8 mouse cellular contexts compared by ENCODE assay signal in the genomic region with DNA sequence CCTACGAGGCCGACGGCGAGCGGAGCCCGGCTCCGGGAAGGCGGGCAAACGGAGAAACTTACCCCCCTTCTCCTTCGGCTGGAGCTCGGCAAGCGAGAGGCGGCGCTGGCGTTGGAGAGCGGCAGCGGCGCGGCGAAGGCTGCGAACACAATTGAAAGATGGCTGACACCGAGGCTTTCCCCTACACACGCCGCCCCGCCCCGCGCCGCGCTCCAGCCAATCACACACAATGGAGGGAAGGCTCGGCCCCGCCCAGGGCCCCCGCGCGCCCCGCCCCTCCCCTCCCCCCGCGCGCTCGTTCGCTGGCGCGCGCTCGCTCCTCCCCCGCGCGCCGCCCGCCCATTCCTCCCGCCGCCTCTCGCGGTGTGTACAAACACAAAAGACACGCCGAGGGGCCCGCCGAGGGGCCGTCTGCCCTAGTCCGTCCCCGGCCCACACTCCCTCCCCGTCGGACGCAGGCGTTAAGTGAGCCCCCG. TPM values are rescaled to one million over a fixed set of nuclear protein-coding genes. Genes with fewer than 3 reads are reported as not detected.
DNase-seq lines count a peak whose midpoint lies in the region; ATAC-seq and TF ChIP-seq lines count a peak whose summit lies in the region.

No protein-coding gene starts in this region.

- H3K4me2 ChIP-seq in heart, embryonic 12.5 days = peak overlapping the region; percentile 76
- peak overlapping the region; percentile 76 for H3K4me2 ChIP-seq in kidney, postnatal 0 days (ENCODE audit: low read length)

- peak; percentile 95 for DNase-seq in CD4-positive helper T cell, adult 2 months (ENCODE audit: low read depth, low spot score)
- peak; percentile 87 for DNase-seq in brain, embryonic 18.5 days (ENCODE audit: low read depth, low spot score)
- peak; percentile 98 for DNase-seq in kidney, postnatal 0 days (ENCODE audit: low spot score)
- DNase-seq in liver, adult 2 months (ENCODE audit: extremely low read depth, low read depth, low spot score) = peak; percentile 66
- DNase-seq in spleen, postnatal 36 days (ENCODE audit: low spot score in 2 of 2) = peak; percentile 93 to 96

- peak overlapping the region; percentile 100 for H3K27ac ChIP-seq in heart, embryonic 12.5 days (ENCODE audit: poor library complexity, severe bottlenecking)
- H3K27ac ChIP-seq in kidney, postnatal 0 days = peak overlapping the region; percentile 100
- H3K27ac ChIP-seq in liver, adult 2 months (replicated peaks; ENCODE audit: insufficient read depth, low read depth, low read length) = peak overlapping the region; percentile 96

- TF ChIP-seq POLR2A in liver, adult 2 months (IDR thresholded peaks at IDR 0.05; ENCODE audit: extremely low read depth, insufficient read depth, low read length) = peak; percentile 97

- H3K4me1 ChIP-seq in erythroblast, embryonic 14.5 days (ENCODE audit: control insufficient read depth) = peaks cover 67% of the 10 kb centered on the region
- peaks cover 40% of the 10 kb centered on the region for H3K4me1 ChIP-seq in heart, embryonic 12.5 days (replicated peaks)
- peaks cover 12% of the 10 kb centered on the region; the same call in 1 of the 2 replicates for H3K4me1 ChIP-seq in kidney, postnatal 0 days (replicated peaks; ENCODE audit: insufficient read depth, low read length)
- no peaks in the 10 kb centered on the region for H3K4me1 ChIP-seq in liver, adult 2 months (ENCODE audit: control insufficient read depth, insufficient read depth, low read length)

- no peaks in the 10 kb centered on the region for H3K27me3 ChIP-seq in erythroblast, embryonic 14.5 days (ENCODE audit: control insufficient read depth)
- no peaks in the 10 kb centered on the region for H3K27me3 ChIP-seq in heart, embryonic 12.5 days (replicated peaks)
- no peaks in the 10 kb centered on the region for H3K27me3 ChIP-seq in kidney, postnatal 0 days (ENCODE audit: insufficient read depth, low read length)
- H3K27me3 ChIP-seq in liver, adult 2 months (ENCODE audit: control insufficient read depth, insufficient read depth, low read length) = no peaks in the 10 kb centered on the region

- peak; percentile 96 for ATAC-seq in heart, embryonic 12.5 days (ENCODE audit: insufficient number of reproducible peaks, low FRiP score)
- peak; percentile 96 for ATAC-seq in kidney, postnatal 0 days (replicated peaks; ENCODE audit: low FRiP score, low read depth)
- ATAC-seq in monocyte, adult 5-6 weeks (replicated peaks; ENCODE audit: insufficient number of reproducible peaks, low FRiP score, low TSS enrichment, poor library complexity, severe bottlenecking) = peak; percentile 77

- H3K79me2 ChIP-seq in liver, adult 2 months (ENCODE audit: control insufficient read depth, insufficient read depth, low read length) = peaks cover 3% of the 10 kb centered on the region; the same call in 1 of the 2 replicates

- peak overlapping the region; percentile 99 for H3K4me3 ChIP-seq in erythroblast, embryonic 14.5 days (replicated peaks)
- H3K4me3 ChIP-seq in heart, embryonic 12.5 days = peak overlapping the region; percentile 93
- peak overlapping the region; percentile 98 for H3K4me3 ChIP-seq in kidney, postnatal 0 days (replicated peaks; ENCODE audit: low read depth, low read length)
- H3K4me3 ChIP-seq in liver, adult 2 months (ENCODE audit: insufficient read depth, low read depth, low read length) = peak overlapping the region; percentile 98

- WGBS in heart, embryonic 12.5 days = 0% methylated on average over 41 of the region's 65 CpGs
- WGBS in kidney, postnatal 0 days = 1% methylated on average over 46 of the region's 65 CpGs
- under 1% methylated on average over 51 of the region's 65 CpGs for WGBS in liver, adult 2 months

- peak overlapping the region; percentile 100 for H3K9ac ChIP-seq in heart, embryonic 12.5 days
- H3K9ac ChIP-seq in kidney, postnatal 0 days (ENCODE audit: low read depth, low read length) = peak overlapping the region; percentile 100
- H3K9ac ChIP-seq in liver, adult 2 months (ENCODE audit: low read depth, low read length) = peak overlapping the region; percentile 99

- TF ChIP-seq CTCF in kidney, postnatal 0 days (IDR thresholded peaks at IDR 0.05; ENCODE audit: low read depth) = 0 out of 2 replicates have a peak, but pooled peaks have one; percentile 8
- no peak for TF ChIP-seq CTCF in liver, adult 2 months (IDR thresholded peaks at IDR 0.05; ENCODE audit: low read depth, low read length)

- peaks cover 41% of the 10 kb centered on the region for H3K36me3 ChIP-seq in erythroblast, embryonic 14.5 days (ENCODE audit: control insufficient read depth)
- H3K36me3 ChIP-seq in heart, embryonic 12.5 days = peaks cover 19% of the 10 kb centered on the region
- peaks cover 9% of the 10 kb centered on the region; the same call in 1 of the 2 replicates for H3K36me3 ChIP-seq in kidney, postnatal 0 days (ENCODE audit: insufficient read depth, low read length)
- H3K36me3 ChIP-seq in liver, adult 2 months (ENCODE audit: control insufficient read depth, insufficient read depth, low read length) = peaks cover 20% of the 10 kb centered on the region

- H3K9me3 ChIP-seq in erythroblast, embryonic 14.5 days (ENCODE audit: control insufficient read depth, low read length) = no peaks in the 10 kb centered on the region
- H3K9me3 ChIP-seq in heart, embryonic 12.5 days (replicated peaks) = no peaks in the 10 kb centered on the region
- no peaks in the 10 kb centered on the region for H3K9me3 ChIP-seq in kidney, postnatal 0 days (replicated peaks; ENCODE audit: low read length)

RNA-seq across cellular contexts. Expression of a gene that starts 0.3 kb away (rescaled TPM):
- polyA plus RNA-seq in erythroblast, embryonic 14.5 days (2012) = 610 and 750 TPM in 2 replicates
- 1,616 and 1,670 TPM in 2 replicates for polyA plus RNA-seq in heart, embryonic 12.5 days (2016; fragmentation: Nextera tagmentation; extraction: Ambion mirVana)
- 2,528 and 2,557 TPM in 2 replicates for polyA plus RNA-seq in kidney, postnatal 0 days (2015; fragmentation: Nextera tagmentation; extraction: Ambion mirVana)
- total RNA-seq in liver, adult 2 months (2014; rRNA removed) = 264 and 310 TPM in 2 replicates
- 147 and 153 TPM in 2 replicates for polyA plus RNA-seq in liver, adult 2 months (2012; rRNA removed)
- total RNA-seq in monocyte, adult 5-6 weeks (2017) = 1,440 to 2,544 TPM (median 2,182 TPM) in 3 replicates

RNA-seq across cellular contexts. Expression of a gene that starts 37.5 kb away (rescaled TPM):
- 2.5 and 2.7 TPM in 2 replicates for polyA plus RNA-seq in erythroblast, embryonic 14.5 days (2012)
- 30.7 and 32.3 TPM in 2 replicates for polyA plus RNA-seq in heart, embryonic 12.5 days (2016; fragmentation: Nextera tagmentation; extraction: Ambion mirVana)
- 25.6 and 29.6 TPM in 2 replicates for polyA plus RNA-seq in kidney, postnatal 0 days (2015; fragmentation: Nextera tagmentation; extraction: Ambion mirVana)
- 5.8 and 6.4 TPM in 2 replicates for total RNA-seq in liver, adult 2 months (2014; rRNA removed)
- 3.8 and 5.0 TPM in 2 replicates for polyA plus RNA-seq in liver, adult 2 months (2012; rRNA removed)
- total RNA-seq in monocyte, adult 5-6 weeks (2017) = 45.3 to 50.4 TPM (median 49.6 TPM) in 3 replicates

Comparison
In these comparisons a context has a peak if more than half of its experiments do, and no peak if none do; other contexts are left out.
1. Peak in every context shown above with its lines: DNase-seq, ATAC-seq, H3K4me3 ChIP-seq and H3K27ac ChIP-seq.